Mouse (Mus musculus) activated CD4-positive, CD25-positive, alpha-beta regulatory T cell, adult 9 weeks (primary cell): ENCODE results near the gene Irf2bpl. TPM values are rescaled to one million over a fixed set of nuclear protein-coding genes. Genes with fewer than 3 reads are reported as not detected.

Source experiments
- polyA plus RNA-seq: library from polyadenylated mRNA; unstranded; fragments of 100-300 nt; shearing (Covaris generic); gene quantifications from one replicate; pipeline ENCODE4 v1.2.1, GENCODE M21; 2017

Irf2bpl gene
- polyA plus RNA-seq, result 45.5 TPM

DNA sequence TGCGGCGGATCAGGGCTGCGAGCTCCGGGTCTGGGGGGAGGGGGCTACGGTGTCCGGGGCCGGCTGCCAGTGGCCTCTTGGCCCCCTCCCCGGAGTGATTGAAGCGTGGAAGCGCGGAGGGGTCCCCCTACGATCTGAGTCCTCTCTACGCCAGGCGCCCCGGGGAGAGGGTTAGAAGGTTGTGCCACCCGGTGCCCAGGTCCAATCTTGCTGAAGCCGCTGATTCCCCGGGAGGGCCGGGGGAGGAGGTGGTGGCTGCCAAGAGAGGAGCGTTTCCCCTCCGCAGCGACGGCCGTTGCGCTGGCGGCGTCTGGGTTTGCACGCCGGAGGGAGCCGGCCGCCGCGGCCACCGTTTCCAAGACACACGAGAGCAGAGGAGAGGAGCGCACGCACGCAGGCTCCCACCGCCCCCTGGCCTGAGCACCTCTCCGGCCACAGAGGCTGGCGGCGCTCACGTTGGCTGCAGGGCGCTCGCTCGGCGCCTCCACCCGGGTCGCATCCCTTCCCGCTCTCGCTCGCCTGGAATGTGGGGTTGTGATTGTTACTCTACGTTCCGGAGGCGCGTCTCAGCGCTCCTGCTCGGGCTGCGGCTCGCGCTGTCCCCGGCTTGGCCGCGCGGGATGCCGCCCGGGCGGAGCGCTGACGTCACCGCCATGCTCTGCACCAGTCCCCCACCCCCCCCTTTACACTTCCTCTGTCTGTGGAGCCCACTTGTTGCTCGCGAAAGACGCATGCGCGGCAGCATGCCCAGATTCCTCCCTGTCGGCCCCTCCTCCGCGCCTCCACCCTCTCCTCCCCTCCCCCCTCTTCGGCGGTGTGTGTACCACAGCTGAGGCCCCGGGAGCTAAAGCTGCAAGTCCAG is at the start of gene Irf2bpl:
Gene Irf2bpl (minus strand): TSS at position 602 of the 862 bp plus-strand sequence.

Other genes starting within 250 kb of the Irf2bpl start
- gene Vash1, start 206.1 kb downstream of the Irf2bpl start, polyA plus RNA-seq, result not detected
- 15.6 TPM for gene Angel1, start 158.3 kb downstream of the Irf2bpl start, polyA plus RNA-seq
- not detected for gene Lrrc74a, start 150.4 kb downstream of the Irf2bpl start, polyA plus RNA-seq
- gene Cipc, start 62.2 kb upstream of the Irf2bpl start, polyA plus RNA-seq, result 35.5 TPM
- gene Zdhhc22, start 105.6 kb upstream of the Irf2bpl start, polyA plus RNA-seq, result not detected
- gene Tmem63c, start 136.5 kb upstream of the Irf2bpl start, polyA plus RNA-seq, result 1.6 TPM
- not detected for gene Ngb, start 217.7 kb upstream of the Irf2bpl start, polyA plus RNA-seq